Mouse (Mus musculus) midbrain, postnatal 0 days (tissue): ENCODE results near the gene Gm8127. TPM values are rescaled to one million over a fixed set of nuclear protein-coding genes. Genes with fewer than 3 reads are reported as not detected.
"Not testable (repeated sequence)": the region's sequence is repeated elsewhere in the genome, so short reads cannot be mapped to it uniquely, and the experiment has no call there.

Source experiments
- ATAC-seq: fragments of 200-750 bp; cut with Nextera tagmentation; 2 replicates; pipeline ENCODE4 v1.8.0; 2017; ENCODE audit warnings: moderate number of reproducible peaks, mild to moderate bottlenecking, moderate TSS enrichment, moderate library complexity; ENCODE audit not compliant: low FRiP score
- DNase-seq: peaks from one replicate; pipeline ENCODE4 v3.0.0-alpha.2; 2015; ENCODE audit warnings: low spot score
- H3K27ac ChIP-seq: fragments of 300-500 bp; sonication (generic); 2 replicates; pipeline ENCODE4 v1.5.1; 2014; ENCODE audit warnings: low read depth, mild to moderate bottlenecking, low read length, mixed read lengths
- H3K27me3 ChIP-seq: fragments of 300-500 bp; sonication (generic); 2 replicates; pipeline ENCODE4 v1.6.1; 2014; ENCODE audit warnings: low read length, control low read depth, mixed read lengths; ENCODE audit not compliant: insufficient read depth
- H3K36me3 ChIP-seq: fragments of 300-500 bp; sonication (generic); 2 replicates; pipeline ENCODE4 v1.6.1; 2014; ENCODE audit warnings: low read length, control low read depth, mixed read lengths; ENCODE audit not compliant: insufficient read depth
- H3K4me1 ChIP-seq: fragments of 300-500 bp; sonication (generic); 2 replicates; pipeline ENCODE4 v1.6.1; 2014; ENCODE audit warnings: mild to moderate bottlenecking, control low read depth, antibody characterized with exemption, low read length, mixed read lengths; ENCODE audit not compliant: insufficient read depth
- H3K4me2 ChIP-seq: fragments of 300-500 bp; sonication (generic); 2 replicates; pipeline ENCODE4 v1.6.1; 2014; ENCODE audit warnings: low read depth, mild to moderate bottlenecking, low read length, mixed read lengths; ENCODE audit not compliant: poor library complexity, severe bottlenecking
- H3K4me3 ChIP-seq: fragments of 300-500 bp; sonication (generic); 2 replicates; pipeline ENCODE4 v1.5.1; 2014; ENCODE audit warnings: low read depth, mild to moderate bottlenecking, low read length, moderate library complexity
- H3K9ac ChIP-seq: fragments of 300-500 bp; sonication (generic); replicated peaks from 2 replicates; pipeline ENCODE4 v1.6.1; 2014; ENCODE audit warnings: mild to moderate bottlenecking, low read length, moderate library complexity, mixed read lengths; ENCODE audit not compliant: poor library complexity, severe bottlenecking
- H3K9me3 ChIP-seq: fragments of 300-500 bp; sonication (generic); 2 replicates; pipeline ENCODE4 v1.6.1; 2016; ENCODE audit warnings: low read length, control low read depth
- WGBS: fragments of 180-500 bp; shearing (Covaris S2); extraction: QIAGEN DNeasy Blood & Tissue Kit; methylation state at CpG from one replicate; pipeline ENCODE4 v1.1.7; 2014; 5-methylcytosine and 5-hydroxymethylcytosine counted together
- polyA plus RNA-seq: library from polyadenylated mRNA; unstranded; fragments of >200 nt; fragmentation: Nextera tagmentation; extraction: Ambion mirVana; gene quantifications from 2 replicates; pipeline ENCODE4 v1.2.1, GENCODE M21; 2015
- total RNA-seq: library from RNA; depleted of rRNA; stranded (reverse); fragments of >200 nt; gene quantifications from 2 replicates; pipeline ENCODE4 v1.2.3, GENCODE M21; 2014; rRNA removed

The Gm8127 gene
- total and polyA plus RNA-seq, 2 experiments from 2014 or later: not detected

GRCm38 (mm10) chr14:43249611-43250170, 43.9 kb downstream of the Gm8127 start:
- not testable (repeated sequence) for H3K36me3 ChIP-seq, H3K27ac ChIP-seq, H3K27me3 ChIP-seq, H3K4me1 ChIP-seq, H3K9ac ChIP-seq, H3K9me3 ChIP-seq, H3K4me2 ChIP-seq, DNase-seq, H3K4me3 ChIP-seq
- 0 out of 2 replicates have a peak, but pooled peaks have one; percentile 20 for ATAC-seq
- 30% methylated on average over 9 of the region's 12 CpGs for WGBS

Other genes with a start within 250 kb of the Gm8127 start
- not detected in 2 replicates for gene Gm8094, start 217.2 kb downstream of the Gm8127 start, total RNA-seq
- not detected in 2 replicates for gene Gm8094, start 217.2 kb downstream of the Gm8127 start, polyA plus RNA-seq
- 0.24 TPM in 1 of 2 replicates, not detected in the other for gene Gm8104, start 193.2 kb downstream of the Gm8127 start, total RNA-seq
- 0.26 and 0.27 TPM in 2 replicates for gene Gm8104, start 193.2 kb downstream of the Gm8127 start, polyA plus RNA-seq
- gene Gm7233, start 114.0 kb downstream of the Gm8127 start, total RNA-seq: not detected in 2 replicates
- gene Gm7233, start 114.0 kb downstream of the Gm8127 start, polyA plus RNA-seq: not detected in 2 replicates
- not detected in 2 replicates for gene Gm8122, start 58.5 kb downstream of the Gm8127 start, total RNA-seq
- not detected in 2 replicates for gene Gm8122, start 58.5 kb downstream of the Gm8127 start, polyA plus RNA-seq
- gene Gm8126, start 35.2 kb downstream of the Gm8127 start, total RNA-seq: not detected in 2 replicates
- gene Gm8126, start 35.2 kb downstream of the Gm8127 start, polyA plus RNA-seq: not detected in 2 replicates
- gene Gm9732, start 18.8 kb downstream of the Gm8127 start, total RNA-seq: 0.24 TPM in 1 of 2 replicates, not detected in the other
- gene Gm9732, start 18.8 kb downstream of the Gm8127 start, polyA plus RNA-seq: not detected in 2 replicates
- not detected in 2 replicates for gene 1700001F09Rik, start 54.0 kb upstream of the Gm8127 start, total RNA-seq
- gene 1700001F09Rik, start 54.0 kb upstream of the Gm8127 start, polyA plus RNA-seq: 0.30 TPM in 1 of 2 replicates, not detected in the other
- gene Gm8138, start 122.5 kb upstream of the Gm8127 start, total RNA-seq: not detected in 2 replicates
- not detected in 2 replicates for gene Gm8138, start 122.5 kb upstream of the Gm8127 start, polyA plus RNA-seq
- gene Gm5799, start 249.7 kb upstream of the Gm8127 start, total RNA-seq: not detected in 2 replicates
- not detected in 2 replicates for gene Gm5799, start 249.7 kb upstream of the Gm8127 start, polyA plus RNA-seq